Mouse (Mus musculus): ENCODE measurements around the gene Arfrp1.

GRCm38 (mm10) chr2:181312435-181312834 is 52.8 kb downstream of the Arfrp1 start:
- TF ChIP-seq ZNF384 (IDR thresholded peaks at IDR 0.05; ENCODE audit: low read depth, low read length), result no peak
- TF ChIP-seq HCFC1 (IDR thresholded peaks at IDR 0.05; ENCODE audit: borderline replicate concordance, insufficient read depth, low read length), result no peak
- TF ChIP-seq ZC3H11A (IDR thresholded peaks at IDR 0.05; ENCODE audit: borderline replicate concordance, low read depth, low read length), result no peak
